Mouse (Mus musculus): ENCODE data around the gene Htra1.

DNA sequence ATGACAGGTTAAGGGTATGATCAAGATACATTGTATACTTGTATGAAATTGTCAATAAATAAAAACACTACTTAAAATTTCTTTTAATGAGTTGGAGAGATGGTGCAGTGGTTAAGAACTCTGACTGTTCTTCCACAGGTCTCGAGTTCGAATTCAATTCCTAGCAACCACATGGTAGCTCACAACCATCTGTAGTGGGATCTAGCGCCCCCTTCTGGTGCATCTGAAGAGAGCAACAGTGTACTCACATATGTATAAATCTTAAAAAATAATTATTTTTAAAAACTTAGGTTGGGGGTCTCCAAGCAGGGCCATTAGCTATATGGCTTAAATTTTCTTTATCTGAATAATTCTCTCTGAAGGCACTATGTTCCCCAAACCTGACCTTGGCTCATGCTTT, 5.5 kb upstream of the Htra1 start:
- no peak for TF ChIP-seq CTCF (IDR thresholded peaks at IDR 0.05; ENCODE audit: extremely low read depth, insufficient read depth, insufficient read length, insufficient replicate concordance)
- no peak for TF ChIP-seq POLR2A (IDR thresholded peaks at IDR 0.05; ENCODE audit: low read depth, low read length)
